Mouse (Mus musculus) myocyte (in vitro differentiated cells): ENCODE data around the gene Orc3. TPM values are rescaled to one million over a fixed set of nuclear protein-coding genes. Genes with fewer than 3 reads are reported as not detected.
A peak's percentile ranks its signal among the peaks of the same experiment; 100 is the strongest.

Experiments
- H3K27me3 ChIP-seq: one replicate; pipeline ENCODE4 v1.6.1; 2011; ENCODE audit not compliant: control insufficient read depth, insufficient read depth, insufficient read length
- H3K36me3 ChIP-seq: one replicate; pipeline ENCODE4 v1.6.1; 2011; ENCODE audit not compliant: control insufficient read depth, insufficient read depth
- H3K4me2 ChIP-seq: one replicate; pipeline ENCODE4 v1.6.1; 2011; ENCODE audit warnings: low read depth, control low read depth
- H3K4me3 ChIP-seq: one replicate; pipeline ENCODE4 v1.5.1; 2011; ENCODE audit warnings: mild to moderate bottlenecking, control low read depth, moderate library complexity
- H3K79me2 ChIP-seq: one replicate; pipeline ENCODE4 v1.6.1; 2011; ENCODE audit not compliant: control insufficient read depth, insufficient read depth
- H3ac ChIP-seq: one replicate; pipeline ENCODE4 v1.6.1; 2011; ENCODE audit not compliant: control insufficient read depth, insufficient read length
- CEBPB ChIP-seq: IDR thresholded peaks from 2 replicates; pipeline ENCODE4 v1.6.1; 2011; ENCODE audit warnings: mild to moderate bottlenecking, moderate library complexity; ENCODE audit not compliant: poor library complexity, insufficient read depth, severe bottlenecking
- E2F4 ChIP-seq: IDR thresholded peaks from one replicate; pipeline ENCODE4 v1.6.1; 2011; ENCODE audit warnings: mild to moderate bottlenecking, control low read depth, moderate library complexity; ENCODE audit not compliant: insufficient read depth
- MAX ChIP-seq: IDR thresholded peaks from one replicate; pipeline ENCODE4 v1.6.1; 2011; ENCODE audit warnings: low read depth, mild to moderate bottlenecking, control low read depth
- MYOD1 ChIP-seq, 3 experiments: IDR thresholded peaks; one replicate each; pipeline ENCODE4 v1.6.1; 2011; ENCODE audit warnings: control low read depth in 2 of 3, low read depth in 2 of 3, mild to moderate bottlenecking in 2 of 3, moderate library complexity in 1 of 3; ENCODE audit not compliant: insufficient read length in 2 of 3, control insufficient read depth in 1 of 3
- MYOG ChIP-seq, 3 experiments: IDR thresholded peaks; one replicate each; pipeline ENCODE4 v1.6.1; 2011; ENCODE audit warnings: control low read depth in 2 of 3, low read depth in 2 of 3, mild to moderate bottlenecking in 2 of 3; ENCODE audit not compliant: insufficient read length in 2 of 3, control insufficient read depth in 1 of 3, insufficient read depth in 1 of 3
- POLR2A ChIP-seq: IDR thresholded peaks from one replicate; pipeline ENCODE4 v1.6.1; 2011; ENCODE audit warnings: low read depth, mild to moderate bottlenecking, control low read depth, moderate library complexity; ENCODE audit not compliant: insufficient read length
- POLR2AphosphoS2 ChIP-seq: IDR thresholded peaks from one replicate; pipeline ENCODE4 v1.6.1; 2011; ENCODE audit warnings: low read depth, control low read depth; ENCODE audit not compliant: insufficient read length
- REST ChIP-seq: IDR thresholded peaks from one replicate; pipeline ENCODE4 v1.6.1; 2011; ENCODE audit warnings: mild to moderate bottlenecking, control low read depth, moderate library complexity; ENCODE audit not compliant: insufficient read depth, insufficient read length
- SRF ChIP-seq: IDR thresholded peaks from one replicate; pipeline ENCODE4 v1.6.1; 2011; ENCODE audit warnings: low read depth; ENCODE audit not compliant: control insufficient read depth, insufficient read length
- TCF12 ChIP-seq: IDR thresholded peaks from one replicate; pipeline ENCODE4 v1.6.1; 2011; ENCODE audit warnings: mild to moderate bottlenecking, control low read depth; ENCODE audit not compliant: poor library complexity, insufficient read depth, severe bottlenecking
- TCF3 ChIP-seq: IDR thresholded peaks from one replicate; pipeline ENCODE4 v1.6.1; 2011; ENCODE audit warnings: low read depth, control low read depth; ENCODE audit not compliant: insufficient read length
- USF1 ChIP-seq: IDR thresholded peaks from one replicate; pipeline ENCODE4 v1.6.1; 2011; ENCODE audit warnings: low read depth, mild to moderate bottlenecking, control low read depth, moderate library complexity
- polyA plus RNA-seq: library from polyadenylated mRNA; unstranded; fragments of >200 nt; fragmentation: generic; extraction: Trizol; gene quantifications from one replicate; pipeline ENCODE4 v1.2.1, GENCODE M21; 2012; ENCODE audit warnings: missing spikeins

The Orc3 gene
- polyA plus RNA-seq, 1 experiment, result 20.0 TPM

- H3K4me2 ChIP-seq, result no peak overlapping the region
- H3ac ChIP-seq, result no peak overlapping the region
- TF ChIP-seq CEBPB (no peak), REST (no peak), E2F4 (no peak), TCF3 (no peak), USF1 (no peak), MAX (no peak), TCF12 (no peak), POLR2A (no peak), MYOD1 (IDR thresholded peaks at IDR 0.05; ENCODE audit: control insufficient read depth in 1 of 3, insufficient read length in 2 of 3, low read depth in 2 of 3) (no peak), MYOG (IDR thresholded peaks at IDR 0.05; ENCODE audit: control insufficient read depth in 1 of 3, insufficient read depth in 1 of 3, insufficient read length in 2 of 3, low read depth in 2 of 3) (no peak), POLR2AphosphoS2 (no peak), SRF (no peak)
- peaks cover 81% of the 10 kb centered on the region for H3K36me3 ChIP-seq
- H3K79me2 ChIP-seq, result peaks cover 8% of the 10 kb centered on the region
- H3K4me3 ChIP-seq, result no peak overlapping the region
- no peaks in the 10 kb centered on the region for H3K27me3 ChIP-seq
These were observed 41.9 kb downstream of the Orc3 start for GRCm38 (mm10) chr4:34572876-34573275.

GRCm38 (mm10) chr4:34566226-34566625 lies 48.5 kb downstream of the Orc3 start:
- Histone ChIP-seq H3K36me3 (peaks cover 73% of the 10 kb centered on the region), H3K79me2 (peaks cover 49% of the 10 kb centered on the region), H3K4me3 (no peak overlapping the region), H3ac (no peak overlapping the region), H3K4me2 (no peak overlapping the region), H3K27me3 (no peaks in the 10 kb centered on the region)
- no peak for TF ChIP-seq POLR2AphosphoS2
- no peak for TF ChIP-seq TCF12
- TF ChIP-seq TCF3, result no peak
- TF ChIP-seq SRF, result no peak
- TF ChIP-seq POLR2A, result no peak
- no peak for TF ChIP-seq MYOD1 (IDR thresholded peaks at IDR 0.05; ENCODE audit: control insufficient read depth in 1 of 3, insufficient read length in 2 of 3, low read depth in 2 of 3)
- TF ChIP-seq MAX, result no peak
- no peak for TF ChIP-seq E2F4
- no peak for TF ChIP-seq USF1
- no peak for TF ChIP-seq CEBPB
- TF ChIP-seq MYOG (IDR thresholded peaks at IDR 0.05; ENCODE audit: control insufficient read depth in 1 of 3, insufficient read depth in 1 of 3, insufficient read length in 2 of 3, low read depth in 2 of 3), result no peak
- TF ChIP-seq REST, result no peak

GRCm38 (mm10) chr4:34560971-34561370 lies 53.8 kb downstream of the Orc3 start:
- peaks cover 89% of the 10 kb centered on the region for H3K79me2 ChIP-seq
- no peak overlapping the region for H3K4me2 ChIP-seq
- H3K4me3 ChIP-seq, result no peak overlapping the region
- no peaks in the 10 kb centered on the region for H3K27me3 ChIP-seq
- TF ChIP-seq USF1 (peak; percentile 67), MYOD1 (IDR thresholded peaks at IDR 0.05; ENCODE audit: control insufficient read depth in 1 of 3, insufficient read length in 2 of 3, low read depth in 2 of 3) (peak in 2 of 3 experiments; percentile 10 to 24), MYOG (IDR thresholded peaks at IDR 0.05; ENCODE audit: control insufficient read depth in 1 of 3, insufficient read depth in 1 of 3, insufficient read length in 2 of 3, low read depth in 2 of 3) (no peak), POLR2AphosphoS2 (no peak), MAX (no peak)
- no peak overlapping the region for H3ac ChIP-seq
- H3K36me3 ChIP-seq, result peaks cover 23% of the 10 kb centered on the region

- peaks cover 5% of the 10 kb centered on the region for H3K36me3 ChIP-seq
- no peak overlapping the region for H3K4me3 ChIP-seq
- H3K27me3 ChIP-seq, result no peaks in the 10 kb centered on the region
- H3ac ChIP-seq, result no peak overlapping the region
- peak overlapping the region; percentile 59 for H3K4me2 ChIP-seq
- TF ChIP-seq TCF3 (no peak), MYOD1 (IDR thresholded peaks at IDR 0.05; ENCODE audit: control insufficient read depth in 1 of 3, insufficient read length in 2 of 3, low read depth in 2 of 3) (peak in 1 of 3 experiments; percentile 1)
- peaks cover 93% of the 10 kb centered on the region for H3K79me2 ChIP-seq
These were observed 58.6 kb downstream of the Orc3 start for GRCm38 (mm10) chr4:34556183-34556582.

GRCm38 (mm10) chr4:34555604-34556003 lies 59.1 kb downstream of the Orc3 start:
- no peak for TF ChIP-seq POLR2A
- no peak for TF ChIP-seq SRF
- no peak for TF ChIP-seq REST
- TF ChIP-seq POLR2AphosphoS2, result no peak
- no peak for TF ChIP-seq TCF12
- no peak for TF ChIP-seq MAX
- TF ChIP-seq MYOG (IDR thresholded peaks at IDR 0.05; ENCODE audit: control insufficient read depth in 1 of 3, insufficient read depth in 1 of 3, insufficient read length in 2 of 3, low read depth in 2 of 3), result no peak
- no peak for TF ChIP-seq USF1
- TF ChIP-seq E2F4, result no peak
- no peak for TF ChIP-seq CEBPB
- no peak for TF ChIP-seq MYOD1 (IDR thresholded peaks at IDR 0.05; ENCODE audit: control insufficient read depth in 1 of 3, insufficient read length in 2 of 3, low read depth in 2 of 3)
- TF ChIP-seq TCF3, result no peak
- no peaks in the 10 kb centered on the region for H3K27me3 ChIP-seq
- H3K4me3 ChIP-seq, result no peak overlapping the region
- no peak overlapping the region for H3ac ChIP-seq
- peak overlapping the region; percentile 59 for H3K4me2 ChIP-seq
- peaks cover 87% of the 10 kb centered on the region for H3K79me2 ChIP-seq
- peaks cover 5% of the 10 kb centered on the region for H3K36me3 ChIP-seq
